Mouse (Mus musculus): ENCODE measurements at regions not wholly inside any gene's neighbourhood (a gene's known extent, or its start where the extent isn't known, plus 50 kb on each side); places are given as distances from the start of the nearest gene placed in this dataset.
"Not testable (repeated sequence)": the region's sequence is repeated elsewhere in the genome, so short reads cannot be mapped to it uniquely, and the experiment has no call there.

- Histone ChIP-seq H3K4me3 (replicated peaks; ENCODE audit: low read length) (no peak overlapping the region), H3K36me3 (ENCODE audit: control insufficient read depth, insufficient read depth, low read length) (no peaks in the 10 kb centered on the region), H3K9me3 (ENCODE audit: control insufficient read depth, low read length) (no peaks in the 10 kb centered on the region), H3K4me1 (ENCODE audit: control insufficient read depth, insufficient read depth, low read length) (peaks cover 6% of the 10 kb centered on the region), H3K4me2 (replicated peaks; ENCODE audit: low read depth, low read length, severe bottlenecking) (no peak overlapping the region), H3K27me3 (ENCODE audit: control insufficient read depth, insufficient read depth, low read length) (no peaks in the 10 kb centered on the region), H3K27ac (replicated peaks; ENCODE audit: low read depth, low read length) (no peak overlapping the region), H3K9ac (ENCODE audit: low read depth, low read length, severe bottlenecking) (no peak overlapping the region)
- DNase-seq (ENCODE audit: low spot score): no peak
- no peak for ATAC-seq (ENCODE audit: low FRiP score, low read depth)
- no peak for TF ChIP-seq POLR2A (IDR thresholded peaks at IDR 0.05; ENCODE audit: borderline replicate concordance, extremely low read depth, insufficient read depth, insufficient read length)
- 23% methylated on average over 6 of the region's 6 CpGs for WGBS
These were observed 57.9 kb downstream of the Llph start for GRCm38 (mm10) chr10:120284785-120285184.

- WGBS: 89% methylated on average over 3 of the region's 3 CpGs
- DNase-seq (ENCODE audit: low spot score) (no peak), ATAC-seq (ENCODE audit: low FRiP score, low read depth) (no peak)
- H3K4me2 ChIP-seq (replicated peaks; ENCODE audit: low read depth, low read length, severe bottlenecking): no peak overlapping the region
- H3K4me3 ChIP-seq (replicated peaks; ENCODE audit: low read length): no peak overlapping the region
- no peak overlapping the region for H3K9ac ChIP-seq (ENCODE audit: low read depth, low read length, severe bottlenecking)
- no peaks in the 10 kb centered on the region for H3K9me3 ChIP-seq (ENCODE audit: control insufficient read depth, low read length)
- H3K27ac ChIP-seq (replicated peaks; ENCODE audit: low read depth, low read length): no peak overlapping the region
- no peaks in the 10 kb centered on the region for H3K27me3 ChIP-seq (ENCODE audit: control insufficient read depth, insufficient read depth, low read length)
- no peaks in the 10 kb centered on the region for H3K36me3 ChIP-seq (ENCODE audit: control insufficient read depth, insufficient read depth, low read length)
- H3K4me1 ChIP-seq (ENCODE audit: control insufficient read depth, insufficient read depth, low read length): peaks cover 6% of the 10 kb centered on the region
- TF ChIP-seq POLR2A (IDR thresholded peaks at IDR 0.05; ENCODE audit: borderline replicate concordance, extremely low read depth, insufficient read depth, insufficient read length): no peak
These were observed 65.0 kb downstream of the Llph start for GRCm38 (mm10) chr10:120291912-120292311.

GRCm38 (mm10) chr10:120293381-120293780, 66.5 kb downstream of the Llph start:
- WGBS: 93% methylated on average over 13 of the region's 13 CpGs
- ATAC-seq (ENCODE audit: low FRiP score, low read depth); H3K36me3 ChIP-seq (ENCODE audit: control insufficient read depth, insufficient read depth, low read length); H3K4me3 ChIP-seq (replicated peaks; ENCODE audit: low read length); H3K27me3 ChIP-seq (ENCODE audit: control insufficient read depth, insufficient read depth, low read length); H3K4me2 ChIP-seq (replicated peaks; ENCODE audit: low read depth, low read length, severe bottlenecking); H3K27ac ChIP-seq (replicated peaks; ENCODE audit: low read depth, low read length); H3K4me1 ChIP-seq (ENCODE audit: control insufficient read depth, insufficient read depth, low read length); H3K9me3 ChIP-seq (ENCODE audit: control insufficient read depth, low read length); H3K9ac ChIP-seq (ENCODE audit: low read depth, low read length, severe bottlenecking); DNase-seq (ENCODE audit: low spot score): not testable (repeated sequence)

GRCm38 (mm10) chr10:120294487-120294886, 67.6 kb downstream of the Llph start:
- Histone ChIP-seq H3K4me1 (ENCODE audit: control insufficient read depth, insufficient read depth, low read length) (peaks cover 9% of the 10 kb centered on the region), H3K9me3 (ENCODE audit: control insufficient read depth, low read length) (no peaks in the 10 kb centered on the region), H3K27me3 (ENCODE audit: control insufficient read depth, insufficient read depth, low read length) (no peaks in the 10 kb centered on the region), H3K27ac (replicated peaks; ENCODE audit: low read depth, low read length) (no peak overlapping the region), H3K4me2 (replicated peaks; ENCODE audit: low read depth, low read length, severe bottlenecking) (no peak overlapping the region), H3K4me3 (replicated peaks; ENCODE audit: low read length) (no peak overlapping the region), H3K9ac (ENCODE audit: low read depth, low read length, severe bottlenecking) (no peak overlapping the region), H3K36me3 (ENCODE audit: control insufficient read depth, insufficient read depth, low read length) (no peaks in the 10 kb centered on the region)
- WGBS: 40% methylated on average over 9 of the region's 9 CpGs
- ATAC-seq (ENCODE audit: low FRiP score, low read depth) (no peak), DNase-seq (ENCODE audit: low spot score) (no peak)
- no peak for TF ChIP-seq POLR2A (IDR thresholded peaks at IDR 0.05; ENCODE audit: borderline replicate concordance, extremely low read depth, insufficient read depth, insufficient read length)

GRCm38 (mm10) chr10:120297311-120297710, 70.4 kb downstream of the Llph start:
- DNase-seq (ENCODE audit: low spot score) (no peak), ATAC-seq (ENCODE audit: low FRiP score, low read depth) (no peak)
- no peaks in the 10 kb centered on the region for H3K36me3 ChIP-seq (ENCODE audit: control insufficient read depth, insufficient read depth, low read length)
- H3K27ac ChIP-seq (replicated peaks; ENCODE audit: low read depth, low read length): 0 out of 2 replicates have a peak overlapping the region, but pooled peaks have one; percentile 26
- peaks cover 3% of the 10 kb centered on the region; the same call in 1 of the 2 replicates for H3K4me1 ChIP-seq (ENCODE audit: control insufficient read depth, insufficient read depth, low read length)
- 0 out of 2 replicates have a peak overlapping the region, but pooled peaks have one; percentile 5 for H3K4me2 ChIP-seq (replicated peaks; ENCODE audit: low read depth, low read length, severe bottlenecking)
- no peaks in the 10 kb centered on the region for H3K9me3 ChIP-seq (ENCODE audit: control insufficient read depth, low read length)
- no peak overlapping the region for H3K9ac ChIP-seq (ENCODE audit: low read depth, low read length, severe bottlenecking)
- H3K4me3 ChIP-seq (replicated peaks; ENCODE audit: low read length): no peak overlapping the region
- no peak for TF ChIP-seq POLR2A (IDR thresholded peaks at IDR 0.05; ENCODE audit: borderline replicate concordance, extremely low read depth, insufficient read depth, insufficient read length)
- no peaks in the 10 kb centered on the region for H3K27me3 ChIP-seq (ENCODE audit: control insufficient read depth, insufficient read depth, low read length)

Data from limb, embryonic 14.5 days (tissue).